Mouse (Mus musculus) small intestine, adult 2 months (tissue): ENCODE data around the gene Clmn. TPM values are rescaled to one million over a fixed set of nuclear protein-coding genes. Genes with fewer than 3 reads are reported as not detected.

Experiments
- H3K27ac ChIP-seq: fragments of 200-500 bp; 2 replicates; pipeline ENCODE4 v1.5.1; 2012; ENCODE audit warnings: low read depth, low read length, control low read depth, inconsistent platforms; ENCODE audit not compliant: insufficient read depth
- H3K27me3 ChIP-seq: fragments of 200-500 bp; 2 replicates; pipeline ENCODE4 v1.6.1; 2012; ENCODE audit warnings: mild to moderate bottlenecking, moderate library complexity, low read length, inconsistent platforms; ENCODE audit not compliant: control insufficient read depth, insufficient read depth
- H3K36me3 ChIP-seq: fragments of 200-500 bp; 2 replicates; pipeline ENCODE4 v1.6.1; 2012; ENCODE audit warnings: mild to moderate bottlenecking, low read length, control low read depth, inconsistent platforms; ENCODE audit not compliant: control insufficient read depth, insufficient read depth
- H3K4me1 ChIP-seq: fragments of 200-500 bp; 2 replicates; pipeline ENCODE4 v1.6.1; 2012; ENCODE audit warnings: low read length, inconsistent platforms, mixed read lengths; ENCODE audit not compliant: control insufficient read depth, insufficient read depth, insufficient read length
- H3K4me3 ChIP-seq: fragments of 200-500 bp; 2 replicates; pipeline ENCODE4 v1.5.1; 2012; ENCODE audit warnings: low read depth, mild to moderate bottlenecking, control low read depth, inconsistent platforms, low read length, moderate library complexity
- CTCF ChIP-seq: fragments of 200-500 bp; IDR thresholded peaks from 2 replicates; pipeline ENCODE4 v1.5.1; 2012; ENCODE audit warnings: low read depth, mild to moderate bottlenecking, control low read depth, inconsistent platforms, low read length, moderate library complexity, mixed read lengths; ENCODE audit not compliant: insufficient replicate concordance, insufficient read length; ENCODE audit errors: extremely low read depth
- POLR2A ChIP-seq: fragments of 200-500 bp; IDR thresholded peaks from 2 replicates; pipeline ENCODE4 v1.6.1; 2012; ENCODE audit warnings: low read depth, mild to moderate bottlenecking, control low read depth, inconsistent platforms, low read length, moderate library complexity
- WGBS: fragments of 180-500 bp; shearing (Covaris S2); methylation state at CpG from one replicate; pipeline ENCODE4 v1.1.7; 2018; 5-methylcytosine and 5-hydroxymethylcytosine counted together
- polyA plus RNA-seq: library from polyadenylated mRNA; depleted of rRNA; stranded (reverse); fragments of >200 nt; gene quantifications from 2 replicates; pipeline ENCODE4 v1.2.3, GENCODE M21; 2012

Clmn gene
- polyA plus RNA-seq, 1 experiment = 3.4 TPM

- no peaks in the 10 kb centered on the region for H3K4me1 ChIP-seq
- H3K27ac ChIP-seq = no peak overlapping the region
- TF ChIP-seq POLR2A = no peak
- 0 out of 2 replicates have a peak, but pooled peaks have one; percentile 28 for TF ChIP-seq CTCF
- peaks cover 14% of the 10 kb centered on the region for H3K36me3 ChIP-seq
- no peak overlapping the region for H3K4me3 ChIP-seq
- WGBS = 94% methylated on average over 3 of the region's 3 CpGs
- no peaks in the 10 kb centered on the region for H3K27me3 ChIP-seq
Measured at GRCm38 (mm10) chr12:104799365-104799764, 65.5 kb downstream of the Clmn start.

- no peak overlapping the region for H3K27ac ChIP-seq
- TF ChIP-seq CTCF (no peak), POLR2A (no peak)
- 96% methylated on average over 6 of the region's 6 CpGs for WGBS
- no peaks in the 10 kb centered on the region for H3K4me1 ChIP-seq
- H3K36me3 ChIP-seq = peaks cover 11% of the 10 kb centered on the region
- no peaks in the 10 kb centered on the region for H3K27me3 ChIP-seq
- H3K4me3 ChIP-seq = no peak overlapping the region
Measured at GRCm38 (mm10) chr12:104797905-104798304, 67.0 kb downstream of the Clmn start.

- Histone ChIP-seq H3K27ac (no peak overlapping the region), H3K4me1 (no peaks in the 10 kb centered on the region), H3K36me3 (peaks cover 11% of the 10 kb centered on the region), H3K4me3 (no peak overlapping the region), H3K27me3 (no peaks in the 10 kb centered on the region)
- WGBS = 87% methylated on average over 11 of the region's 11 CpGs
- no peak for TF ChIP-seq POLR2A
- peak; percentile 30; the same call in 1 of the 2 replicates for TF ChIP-seq CTCF
Measured at GRCm38 (mm10) chr12:104796635-104797378, 68.1 kb downstream of the Clmn start.

- 82% methylated on average over 5 of the region's 5 CpGs for WGBS
- Histone ChIP-seq H3K27ac (no peak overlapping the region), H3K4me3 (no peak overlapping the region), H3K27me3 (no peaks in the 10 kb centered on the region), H3K4me1 (no peaks in the 10 kb centered on the region), H3K36me3 (peaks cover 14% of the 10 kb centered on the region)
- no peak for TF ChIP-seq CTCF
- no peak for TF ChIP-seq POLR2A
Measured at GRCm38 (mm10) chr12:104794957-104795356, 69.9 kb downstream of the Clmn start.

- TF ChIP-seq POLR2A = no peak
- no peak for TF ChIP-seq CTCF
- H3K27ac ChIP-seq = no peak overlapping the region
- no peaks in the 10 kb centered on the region for H3K4me1 ChIP-seq
- no peak overlapping the region for H3K4me3 ChIP-seq
- H3K36me3 ChIP-seq = peaks cover 9% of the 10 kb centered on the region; the same call in 1 of the 2 replicates
- H3K27me3 ChIP-seq = no peaks in the 10 kb centered on the region
- 69% methylated on average over 12 of the region's 12 CpGs for WGBS
Measured at GRCm38 (mm10) chr12:104793486-104793885, 71.4 kb downstream of the Clmn start.

- Histone ChIP-seq H3K36me3 (peaks cover 19% of the 10 kb centered on the region), H3K27ac (no peak overlapping the region), H3K27me3 (no peaks in the 10 kb centered on the region), H3K4me1 (no peaks in the 10 kb centered on the region), H3K4me3 (no peak overlapping the region)
- no peak for TF ChIP-seq POLR2A
- no peak for TF ChIP-seq CTCF
- 21% methylated on average over 1 of the region's 1 CpGs for WGBS
Measured at GRCm38 (mm10) chr12:104777603-104778002, 87.3 kb downstream of the Clmn start.

GRCm38 (mm10) chr12:104771941-104772340 lies 92.9 kb downstream of the Clmn start:
- TF ChIP-seq CTCF = peak; percentile 16; the same call in 1 of the 2 replicates
- no peak for TF ChIP-seq POLR2A
- Histone ChIP-seq H3K27me3 (no peaks in the 10 kb centered on the region), H3K4me3 (no peak overlapping the region), H3K27ac (no peak overlapping the region), H3K36me3 (peaks cover 9% of the 10 kb centered on the region), H3K4me1 (no peaks in the 10 kb centered on the region; the same call in 1 of the 2 replicates)
- 74% methylated on average over 2 of the region's 2 CpGs for WGBS
